Mouse (Mus musculus) embryonic facial prominence, embryonic 10.5 days (tissue): ENCODE results near the gene Mark3. TPM values are rescaled to one million over a fixed set of nuclear protein-coding genes. Genes with fewer than 3 reads are reported as not detected.
"Not testable (repeated sequence)": the region's sequence is repeated elsewhere in the genome, so short reads cannot be mapped to it uniquely, and the experiment has no call there.

Experiments
- DNase-seq: peaks from one replicate; pipeline ENCODE4 v3.0.0-alpha.2; 2017; ENCODE audit warnings: low spot score
- H3K27ac ChIP-seq: fragments of 300-500 bp; sonication (generic); replicated peaks from 2 replicates; pipeline ENCODE4 v1.5.1; 2016; ENCODE audit warnings: mild to moderate bottlenecking
- H3K27me3 ChIP-seq: fragments of 300-500 bp; sonication (generic); replicated peaks from 2 replicates; pipeline ENCODE4 v1.6.1; 2016; ENCODE audit warnings: low read depth, mild to moderate bottlenecking; ENCODE audit not compliant: poor library complexity, severe bottlenecking
- H3K36me3 ChIP-seq: fragments of 300-500 bp; sonication (generic); replicated peaks from 2 replicates; pipeline ENCODE4 v1.6.1; 2016; ENCODE audit warnings: mild to moderate bottlenecking, moderate library complexity
- H3K4me1 ChIP-seq: fragments of 300-500 bp; sonication (generic); 2 replicates; pipeline ENCODE4 v1.6.1; 2016
- H3K4me3 ChIP-seq: fragments of 300-500 bp; sonication (generic); 2 replicates; pipeline ENCODE4 v1.5.1; 2016; ENCODE audit warnings: mild to moderate bottlenecking, moderate library complexity
- H3K9me3 ChIP-seq: fragments of 300-500 bp; sonication (generic); 2 replicates; pipeline ENCODE4 v1.6.1; 2016; ENCODE audit warnings: mild to moderate bottlenecking
- WGBS: fragments of 180-500 bp; shearing (Covaris S2); methylation state at CpG from one replicate; pipeline ENCODE4 v1.1.7; 2016; 5-methylcytosine and 5-hydroxymethylcytosine counted together
- polyA plus RNA-seq: library from polyadenylated mRNA; unstranded; fragments of >200 nt; fragmentation: Nextera tagmentation; extraction: Ambion mirVana; gene quantifications from 2 replicates; pipeline ENCODE4 v1.2.1, GENCODE M21; 2016

Mark3 gene
- polyA plus RNA-seq, 1 experiment from 2014 or later = 45.6 TPM

- no peaks in the 10 kb centered on the region for H3K27me3 ChIP-seq
- no peaks in the 10 kb centered on the region for H3K9me3 ChIP-seq
- peaks cover 68% of the 10 kb centered on the region for H3K36me3 ChIP-seq
- 88% methylated on average over 3 of the region's 3 CpGs for WGBS
- no peak overlapping the region for H3K27ac ChIP-seq
- H3K4me3 ChIP-seq = no peak overlapping the region
- no peaks in the 10 kb centered on the region for H3K4me1 ChIP-seq
- DNase-seq = no peak
These were observed 27.3 kb upstream of the Mark3 start for GRCm38 (mm10) chr12:111547070-111547469.

- no peak overlapping the region for H3K27ac ChIP-seq
- no peaks in the 10 kb centered on the region for H3K9me3 ChIP-seq
- 64% methylated on average over 2 of the region's 2 CpGs for WGBS
- H3K27me3 ChIP-seq = no peaks in the 10 kb centered on the region
- H3K36me3 ChIP-seq = peaks cover 51% of the 10 kb centered on the region
- no peaks in the 10 kb centered on the region for H3K4me1 ChIP-seq
- H3K4me3 ChIP-seq = no peak overlapping the region
- DNase-seq = no peak
These were observed 25.6 kb upstream of the Mark3 start for GRCm38 (mm10) chr12:111548555-111549289.

GRCm38 (mm10) chr12:111550679-111551078 is 23.6 kb upstream of the Mark3 start:
- no peaks in the 10 kb centered on the region for H3K9me3 ChIP-seq
- 46% methylated on average over 1 of the region's 1 CpGs for WGBS
- H3K36me3 ChIP-seq = peaks cover 35% of the 10 kb centered on the region
- no peaks in the 10 kb centered on the region for H3K27me3 ChIP-seq
- no peak for DNase-seq
- H3K27ac ChIP-seq = no peak overlapping the region
- no peaks in the 10 kb centered on the region for H3K4me1 ChIP-seq
- no peak overlapping the region for H3K4me3 ChIP-seq

- WGBS = 70% methylated on average over 8 of the region's 8 CpGs
- no peaks in the 10 kb centered on the region for H3K4me1 ChIP-seq
- no peak for DNase-seq
- H3K9me3 ChIP-seq = no peaks in the 10 kb centered on the region
- H3K4me3 ChIP-seq = no peak overlapping the region
- H3K36me3 ChIP-seq = peaks cover 18% of the 10 kb centered on the region
- no peaks in the 10 kb centered on the region for H3K27me3 ChIP-seq
- no peak overlapping the region for H3K27ac ChIP-seq
These were observed 22.0 kb upstream of the Mark3 start for GRCm38 (mm10) chr12:111552342-111552741.

GRCm38 (mm10) chr12:111555357-111555756 is 19.0 kb upstream of the Mark3 start:
- WGBS = 74% methylated on average over 4 of the region's 4 CpGs

GRCm38 (mm10) chr12:111555893-111556292 is 18.4 kb upstream of the Mark3 start:
- not testable (repeated sequence) for H3K36me3 ChIP-seq, H3K9me3 ChIP-seq, H3K4me3 ChIP-seq, DNase-seq, H3K27me3 ChIP-seq, H3K27ac ChIP-seq
- peaks cover 10% of the 10 kb centered on the region for H3K4me1 ChIP-seq
- 77% methylated on average over 5 of the region's 5 CpGs for WGBS

More at GRCm38 (mm10) chr12:111555357-111555756, 19.0 kb upstream of the Mark3 start:
- Histone ChIP-seq H3K9me3 (no peaks in the 10 kb centered on the region), H3K36me3 (no peaks in the 10 kb centered on the region), H3K4me1 (peaks cover 8% of the 10 kb centered on the region), H3K4me3 (no peak overlapping the region), H3K27me3 (no peaks in the 10 kb centered on the region), H3K27ac (no peak overlapping the region)
- no peak for DNase-seq

GRCm38 (mm10) chr12:111557538-111557937 is 16.8 kb upstream of the Mark3 start:
- Histone ChIP-seq H3K27ac (no peak overlapping the region), H3K4me3 (no peak overlapping the region), H3K36me3 (no peaks in the 10 kb centered on the region), H3K27me3 (no peaks in the 10 kb centered on the region), H3K4me1 (peaks cover 15% of the 10 kb centered on the region), H3K9me3 (no peaks in the 10 kb centered on the region)
- no peak for DNase-seq
- WGBS = 68% methylated on average over 6 of the region's 6 CpGs

- 65% methylated on average over 2 of the region's 2 CpGs for WGBS
These were observed 15.7 kb upstream of the Mark3 start for GRCm38 (mm10) chr12:111558655-111559054.

GRCm38 (mm10) chr12:111559647-111560258 is 14.6 kb upstream of the Mark3 start:
- WGBS = 62% methylated on average over 18 of the region's 18 CpGs
- Histone ChIP-seq H3K4me3 (no peak overlapping the region), H3K27ac (peak overlapping the region; percentile 26; the same call in 1 of the 2 replicates), H3K9me3 (no peaks in the 10 kb centered on the region), H3K4me1 (peaks cover 21% of the 10 kb centered on the region), H3K27me3 (no peaks in the 10 kb centered on the region), H3K36me3 (no peaks in the 10 kb centered on the region)
- no peak for DNase-seq

More at GRCm38 (mm10) chr12:111558655-111559054, 15.7 kb upstream of the Mark3 start:
- Histone ChIP-seq H3K4me3 (no peak overlapping the region), H3K27ac (no peak overlapping the region), H3K4me1 (peaks cover 21% of the 10 kb centered on the region), H3K9me3 (no peaks in the 10 kb centered on the region), H3K27me3 (no peaks in the 10 kb centered on the region), H3K36me3 (no peaks in the 10 kb centered on the region)
- no peak for DNase-seq

- 73% methylated on average over 5 of the region's 5 CpGs for WGBS
- H3K4me3 ChIP-seq = no peak overlapping the region
- no peak for DNase-seq
- no peaks in the 10 kb centered on the region for H3K27me3 ChIP-seq
- peak overlapping the region; percentile 59; the same call in 1 of the 2 replicates for H3K27ac ChIP-seq
- H3K9me3 ChIP-seq = no peaks in the 10 kb centered on the region
- H3K36me3 ChIP-seq = no peaks in the 10 kb centered on the region
- peaks cover 21% of the 10 kb centered on the region for H3K4me1 ChIP-seq
These were observed 14.0 kb upstream of the Mark3 start for GRCm38 (mm10) chr12:111560286-111560685.

GRCm38 (mm10) chr12:111562276-111562814 is 12.0 kb upstream of the Mark3 start:
- no peak overlapping the region for H3K27ac ChIP-seq
- 47% methylated on average over 4 of the region's 4 CpGs for WGBS
- no peak for DNase-seq
- no peaks in the 10 kb centered on the region for H3K9me3 ChIP-seq
- no peaks in the 10 kb centered on the region for H3K36me3 ChIP-seq
- H3K27me3 ChIP-seq = no peaks in the 10 kb centered on the region
- H3K4me1 ChIP-seq = peaks cover 21% of the 10 kb centered on the region
- no peak overlapping the region for H3K4me3 ChIP-seq

- Histone ChIP-seq H3K27ac (no peak overlapping the region), H3K4me3 (no peak overlapping the region), H3K36me3 (no peaks in the 10 kb centered on the region), H3K9me3 (no peaks in the 10 kb centered on the region), H3K4me1 (peaks cover 21% of the 10 kb centered on the region), H3K27me3 (no peaks in the 10 kb centered on the region)
- no peak for DNase-seq
- WGBS = 51% methylated on average over 5 of the region's 5 CpGs
These were observed 11.2 kb upstream of the Mark3 start for GRCm38 (mm10) chr12:111563076-111563629.
